Mouse (Mus musculus): Measurements from ENCODE around the gene Krt72.

Krt72 gene

DNA sequence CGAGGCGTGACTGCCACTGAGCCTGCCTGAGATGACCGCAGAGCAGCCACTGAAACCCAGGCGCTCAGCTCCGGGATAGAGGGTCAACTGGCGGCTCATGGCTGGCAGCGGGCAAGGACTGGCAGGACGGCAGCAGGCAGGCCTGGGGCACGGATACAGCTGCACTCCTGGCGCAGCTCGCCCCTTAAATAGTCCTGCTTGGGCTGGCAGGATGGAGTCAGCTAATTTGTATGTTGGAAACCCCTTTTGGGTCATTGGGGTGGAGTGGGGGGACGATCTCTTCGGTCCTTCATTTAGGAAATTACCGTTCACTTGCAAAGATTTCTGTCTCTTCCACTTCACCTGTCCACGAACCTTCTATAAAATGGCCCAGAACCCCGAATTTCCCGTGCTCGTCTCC is at the start of gene Krt72:
Gene Krt72 (minus strand): TSS at position 101 of the 400 bp plus-strand sequence.
- no peak for DNase-seq

DNA sequence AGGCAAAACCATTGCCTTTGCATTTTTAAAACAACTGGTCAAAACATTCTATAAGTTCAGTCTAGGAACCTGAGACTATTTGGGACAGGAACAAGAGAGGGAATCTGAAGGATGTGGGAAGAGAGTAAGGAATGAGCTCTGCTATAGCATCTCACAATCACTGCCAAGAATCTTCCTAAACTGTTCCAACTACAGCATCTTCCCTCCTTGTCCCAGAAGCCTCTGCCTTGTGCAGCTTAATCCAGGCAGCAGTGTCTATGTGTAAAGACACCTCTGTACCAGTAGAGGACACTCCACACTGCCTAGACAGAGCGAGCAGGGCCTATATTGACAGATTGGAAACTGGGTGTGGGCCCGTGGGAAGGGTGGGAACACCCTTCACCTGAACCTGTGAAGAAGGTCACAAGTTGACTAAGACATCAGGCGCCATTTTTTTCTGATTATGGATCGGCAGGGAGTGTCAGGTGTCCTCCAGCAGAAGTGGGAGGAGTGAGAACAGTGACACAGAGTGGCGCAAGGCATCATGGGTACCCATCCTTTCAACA is 48.6 kb upstream of the Krt72 start:
- DNase-seq: no peak

DNA sequence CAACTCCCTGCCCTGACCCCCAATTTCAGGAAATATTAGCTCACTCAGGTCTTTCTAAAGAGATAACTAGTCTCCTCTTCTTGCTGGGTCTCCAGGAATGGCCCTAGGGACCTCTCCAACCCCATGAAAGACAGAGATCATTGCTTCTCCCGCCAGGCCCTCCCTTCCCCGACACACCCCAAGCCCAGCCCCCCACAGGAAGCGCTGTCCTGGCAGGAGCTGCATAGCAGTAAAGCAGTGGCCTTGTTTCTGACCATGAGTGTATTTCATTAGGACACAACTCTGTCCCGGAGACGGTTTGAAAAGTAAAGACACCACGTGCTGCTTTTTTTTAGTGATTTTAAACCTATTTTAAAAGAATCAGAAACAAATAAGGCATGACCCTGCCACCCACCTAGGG is 46.9 kb upstream of the Krt72 start:
- no peak for DNase-seq

DNA sequence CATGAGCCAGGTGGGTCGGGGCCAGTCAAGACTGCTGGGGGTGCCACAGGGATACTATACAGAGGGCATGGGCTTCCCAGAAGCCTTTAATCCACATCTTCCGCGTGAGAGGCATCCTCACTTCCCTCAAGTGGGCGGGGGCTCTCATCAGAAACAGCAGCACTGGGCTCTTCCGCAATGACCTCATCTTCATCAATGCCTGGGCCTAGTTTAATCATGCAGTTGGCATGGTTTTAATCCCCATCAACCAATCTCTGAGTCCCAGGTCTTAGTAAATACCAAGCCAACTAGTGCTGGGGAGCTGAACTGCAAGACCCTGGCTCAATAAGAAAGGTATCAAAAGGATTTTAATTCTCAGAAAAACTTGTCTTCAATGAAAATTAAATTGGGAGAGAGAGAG is 43.2 kb upstream of the Krt72 start:
- DNase-seq: no peak

DNA sequence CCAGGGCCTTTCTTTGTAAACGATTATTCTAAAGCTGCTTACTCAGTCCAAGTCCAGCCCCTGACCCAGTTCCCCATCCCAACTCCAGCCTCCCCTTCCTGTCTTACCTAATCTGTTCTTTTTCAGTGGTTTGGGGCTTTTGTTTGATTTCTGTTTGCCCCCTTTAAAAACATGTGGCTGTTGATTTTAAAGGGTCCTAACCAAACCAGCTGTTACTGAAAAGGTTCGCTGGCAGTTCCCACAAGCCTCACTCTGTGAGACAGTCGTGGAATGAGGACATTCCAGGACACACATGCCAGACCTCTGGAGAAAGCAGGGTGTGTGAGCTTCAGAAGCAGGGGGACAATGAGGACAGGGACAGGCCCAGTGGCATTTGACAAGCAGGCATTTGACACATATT is 35.5 kb upstream of the Krt72 start:
- DNase-seq: no peak

DNA sequence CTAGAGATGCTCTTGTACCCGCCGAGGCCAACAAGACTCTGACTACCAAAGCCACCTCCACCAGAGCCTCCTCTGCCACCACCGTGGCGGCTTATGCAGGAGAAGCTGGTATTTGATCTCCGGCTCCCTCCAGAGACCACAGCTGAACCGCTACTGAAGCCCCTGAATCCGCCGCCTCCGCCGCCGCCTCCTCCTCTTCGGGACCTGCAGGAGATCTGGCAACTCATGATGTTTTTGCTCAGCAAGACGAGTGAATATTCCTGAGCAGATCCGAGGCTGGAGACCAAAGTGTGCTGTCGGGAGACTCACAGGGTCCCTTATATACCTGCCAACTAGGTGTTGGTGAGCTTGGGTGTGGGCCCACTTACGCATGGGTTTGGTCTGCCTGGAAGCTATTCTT is 31.6 kb upstream of the Krt72 start, which contains the start of gene Krt2:
Gene Krt2 (minus strand): TSS at position 295 of the 400 bp plus-strand sequence.
- no peak for DNase-seq

DNA sequence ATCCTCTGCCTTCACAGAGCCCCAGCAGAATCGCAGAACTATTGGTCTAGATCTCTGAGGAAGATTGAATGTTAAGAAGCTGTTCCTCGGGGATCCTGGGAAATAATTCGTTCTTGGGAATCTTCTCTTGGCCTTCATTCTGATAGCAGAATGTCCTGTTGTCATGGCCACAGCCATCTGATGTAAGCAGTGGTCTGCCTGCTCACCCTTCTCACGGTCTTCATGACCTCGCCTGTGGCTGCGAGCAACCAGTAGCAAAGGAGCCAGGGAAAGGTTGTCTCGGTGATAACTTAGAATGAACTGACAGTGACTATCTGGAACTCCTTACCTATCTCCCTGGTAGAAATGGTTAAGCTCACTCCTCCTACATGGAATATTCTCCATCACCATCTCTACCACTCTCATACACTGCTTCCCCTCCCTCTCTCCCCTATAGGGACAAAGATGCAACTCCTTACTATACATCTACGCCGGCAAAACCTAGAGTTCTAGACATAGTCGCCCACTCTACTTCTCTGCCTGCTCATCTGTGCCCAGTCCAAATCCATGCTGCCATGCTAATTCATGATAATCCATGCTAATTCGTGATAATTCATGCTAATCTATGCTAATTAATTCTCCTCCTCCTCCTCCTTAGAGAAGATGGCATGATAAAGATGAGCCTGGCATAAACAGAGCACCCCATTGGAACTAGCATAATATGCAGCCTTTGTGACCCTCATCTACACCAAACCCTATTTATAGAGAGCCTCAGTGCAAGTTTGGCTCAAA is 17.0 kb upstream of the Krt72 start:
- no peak for DNase-seq

DNA sequence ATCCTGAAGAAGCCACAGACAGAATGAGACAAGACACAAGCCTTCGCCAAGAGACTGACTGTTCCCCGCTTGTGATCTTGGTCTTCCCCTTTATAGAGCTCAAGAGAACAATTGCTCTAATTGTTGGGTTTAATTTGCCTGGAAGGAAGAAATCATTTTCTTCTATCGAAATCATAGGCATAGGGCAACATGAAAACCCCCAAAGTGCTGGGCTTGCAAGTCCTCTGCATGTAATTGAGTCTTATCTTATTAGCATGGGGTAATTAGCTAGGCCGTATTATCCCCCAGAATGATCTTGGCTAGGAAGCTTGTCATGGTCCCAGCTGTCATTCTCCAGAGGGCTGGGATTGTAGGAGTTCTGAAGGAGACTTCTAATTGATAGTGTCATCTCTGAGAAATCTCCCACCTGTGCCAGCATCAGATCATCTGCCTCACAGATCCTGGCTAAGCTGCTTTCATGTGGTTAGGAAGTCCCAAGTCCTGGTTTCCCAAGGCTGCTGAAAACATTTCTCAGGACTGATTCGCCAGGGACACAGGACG is 16.1 kb upstream of the Krt72 start, which contains the start of gene Krt73:
Gene Krt73 (minus strand): TSS at position 51 of the 540 bp plus-strand sequence.
- no peak for DNase-seq

DNA sequence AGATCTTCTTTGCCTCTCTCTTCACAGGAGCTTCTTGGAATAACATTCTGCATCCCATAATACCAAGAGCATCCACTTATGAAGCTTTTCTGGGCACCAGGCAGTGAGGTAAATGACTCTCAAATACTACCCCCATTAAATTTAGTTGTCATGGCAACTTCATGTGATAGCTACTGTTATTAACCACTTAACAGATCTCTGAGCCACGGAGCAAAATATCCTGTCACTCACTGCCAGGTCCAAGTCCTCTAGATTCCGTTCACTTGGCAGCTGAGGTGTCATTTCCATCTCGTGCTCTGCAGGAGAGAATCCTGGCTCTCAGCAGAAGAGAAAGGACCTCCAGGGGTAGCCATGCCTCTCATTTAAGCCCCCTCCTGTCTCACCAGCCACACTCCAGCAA is 4.6 kb upstream of the Krt72 start:
- no peak for DNase-seq

DNA sequence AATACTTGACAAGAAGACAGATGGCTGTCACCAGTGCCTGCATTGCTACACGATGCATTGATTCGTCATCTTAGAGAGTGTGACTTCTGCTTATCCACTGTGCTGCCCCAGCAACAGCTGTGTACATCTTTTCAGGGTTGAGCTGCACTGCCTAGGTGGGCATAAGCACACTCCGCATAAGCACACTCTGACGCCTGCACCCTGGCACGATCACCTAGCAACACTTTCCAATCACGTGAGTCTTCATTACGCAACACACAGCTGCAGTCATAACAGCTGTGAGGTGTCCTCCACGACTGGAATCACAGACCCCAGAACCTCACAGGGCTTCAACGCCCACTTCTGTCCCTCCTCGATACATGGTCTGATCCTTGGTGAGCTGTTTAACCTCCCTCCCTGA is 12.8 kb downstream of the Krt72 start:
- DNase-seq: no peak

DNA sequence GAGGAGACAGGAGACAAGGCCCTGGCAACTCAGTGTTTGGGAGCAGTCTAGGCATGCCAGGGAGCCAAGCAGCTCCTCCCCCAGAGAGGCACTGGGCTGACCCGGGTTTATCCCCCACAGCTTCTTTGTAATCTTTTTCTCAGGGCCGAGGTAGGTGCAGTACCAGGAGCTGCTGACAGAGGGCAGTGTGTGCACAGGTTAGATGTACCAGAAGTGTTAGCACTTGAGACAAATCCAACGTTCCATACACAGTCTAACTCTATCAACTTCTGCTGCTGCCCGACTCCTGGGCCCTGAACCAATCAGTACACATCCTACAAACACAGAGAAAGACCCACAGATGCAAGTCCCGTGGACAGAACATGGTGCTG is 13.6 kb downstream of the Krt72 start:
- peak; percentile 73 to 83 for DNase-seq

DNA sequence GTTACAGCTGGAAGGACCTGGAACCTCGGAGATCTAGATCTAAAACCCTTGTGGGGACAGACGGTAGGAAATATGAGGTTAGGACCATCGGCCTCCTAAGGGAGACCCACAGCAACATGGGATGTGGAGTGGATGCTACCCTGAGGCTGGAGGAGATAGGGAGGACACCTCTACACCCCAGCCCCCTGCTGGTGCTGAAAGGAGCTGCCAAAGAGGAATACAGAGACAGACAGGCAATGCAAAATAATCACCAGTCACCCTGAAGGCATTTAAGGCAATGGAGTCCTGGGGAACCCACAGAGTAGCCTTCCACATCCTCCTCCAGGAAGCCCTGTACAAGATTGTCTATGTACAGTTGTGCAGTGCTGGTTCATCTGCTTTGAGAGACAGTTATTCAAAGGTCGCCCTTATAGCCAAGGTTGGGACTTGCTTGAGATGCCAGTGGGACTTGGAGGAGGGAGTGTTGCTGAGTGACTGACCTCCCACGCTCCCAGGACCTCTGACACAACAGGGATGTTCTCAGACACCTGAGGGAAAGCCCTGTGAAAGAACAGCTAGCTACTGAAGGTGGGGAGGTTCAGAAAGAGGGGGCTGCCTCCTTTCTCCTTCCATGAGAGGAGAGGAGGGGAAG is 14.1 kb downstream of the Krt72 start:
- no peak for DNase-seq

DNA sequence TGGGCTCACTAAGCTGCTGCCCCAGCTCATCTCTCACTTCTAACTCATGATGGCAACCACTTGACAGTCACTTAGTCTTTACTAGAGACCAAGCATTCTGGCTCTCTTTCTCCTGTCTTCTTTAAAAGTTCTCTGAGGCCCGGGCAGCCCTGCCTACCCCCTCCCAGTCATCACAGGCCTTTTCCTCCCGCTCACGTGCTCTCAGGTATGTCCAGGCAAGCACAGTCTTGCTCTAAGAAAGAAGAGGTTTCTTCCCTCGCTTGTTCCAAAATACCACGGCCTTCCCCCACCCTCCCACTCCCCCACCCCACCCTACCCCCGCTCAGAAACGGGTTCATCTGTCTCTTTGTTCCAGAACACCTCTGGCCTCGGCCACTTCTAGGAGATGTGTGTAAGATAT is 16.0 kb downstream of the Krt72 start:
- no peak for DNase-seq

DNA sequence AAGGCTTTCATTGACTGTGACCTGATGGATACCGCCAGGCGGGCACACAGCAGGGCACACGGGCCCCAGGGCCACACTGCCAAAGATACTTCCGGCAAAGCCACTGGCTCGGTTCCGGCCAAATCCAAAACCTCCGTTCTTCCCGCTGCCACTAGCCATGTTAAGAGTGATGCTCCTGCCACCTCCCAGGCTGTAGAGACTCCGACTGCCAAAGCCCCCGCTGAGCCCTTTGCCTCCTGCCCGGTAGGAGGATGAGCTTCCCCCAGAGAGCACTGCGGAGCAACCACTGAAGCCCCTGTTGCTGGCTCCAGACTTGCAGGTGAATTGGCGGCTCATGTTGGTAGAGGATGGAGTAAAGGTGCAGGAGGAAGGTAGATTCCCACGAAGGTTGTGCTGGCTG is 43.5 kb downstream of the Krt72 start, which contains the start of gene Krt71:
Gene Krt71 (minus strand): TSS at position 399 of the 400 bp plus-strand sequence.
- peak; percentile 61 to 67 for DNase-seq

DNA sequence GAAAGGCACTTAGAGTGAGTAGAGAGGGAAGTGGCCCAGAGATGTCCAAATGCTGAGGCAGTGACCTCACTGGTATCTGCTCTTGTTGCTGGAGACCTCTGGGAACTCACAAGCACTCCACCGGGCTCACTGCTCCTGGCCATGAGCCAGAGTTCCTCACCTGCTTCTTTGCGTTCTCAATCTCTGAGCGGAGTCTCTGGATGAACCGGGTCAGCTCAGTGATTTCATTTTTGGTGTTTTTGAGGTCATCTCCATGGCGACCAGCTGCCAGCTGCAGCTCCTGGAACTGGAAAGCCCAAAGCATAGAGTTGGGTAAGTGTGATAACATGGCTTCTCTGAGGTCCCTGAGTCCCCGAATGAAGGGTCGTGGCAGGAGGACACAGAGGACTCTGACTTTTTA is 48.5 kb downstream of the Krt72 start:
- DNase-seq: no peak

DNA sequence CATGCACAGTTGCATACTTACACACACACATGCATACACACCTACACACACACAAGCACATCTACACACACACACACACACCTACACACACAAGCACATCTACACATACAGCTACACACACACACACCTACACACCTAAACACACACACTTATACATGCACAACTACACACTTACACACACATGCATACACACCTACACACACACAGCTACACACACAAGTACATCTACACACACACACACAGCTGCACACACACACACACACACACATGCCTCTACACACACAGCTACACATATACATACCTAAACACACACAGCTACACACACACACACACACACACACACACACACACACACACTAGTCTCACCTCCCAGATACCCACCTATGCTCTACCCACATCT is 55.6 kb downstream of the Krt72 start:
- DNase-seq: no peak

All from cerebellum, adult 18-20 months (tissue).